Mouse (Mus musculus): ENCODE measurements around the gene Rab3a. TPM values are rescaled to one million over a fixed set of nuclear protein-coding genes. Genes with fewer than 3 reads are reported as not detected.

The Rab3a gene
- total and polyA plus RNA-seq, 2 experiments from 2014 or later, result 32.8 to 40.3 TPM

- no peaks in the 10 kb centered on the region for H3K4me1 ChIP-seq (ENCODE audit: control insufficient read depth, insufficient read depth)
- TF ChIP-seq EP300 (IDR thresholded peaks at IDR 0.05; ENCODE audit: low read depth) (no peak), CTCF (IDR thresholded peaks at IDR 0.05; ENCODE audit: low read depth) (no peak)
- no peak overlapping the region for H3K4me2 ChIP-seq (ENCODE audit: low read depth, low read length)
- no peak overlapping the region for H3K4me3 ChIP-seq (ENCODE audit: low read depth, low read length)
- peaks cover 51% of the 10 kb centered on the region for H3K27me3 ChIP-seq (ENCODE audit: control insufficient read depth, insufficient read depth, low read length)
- H3K27ac ChIP-seq (ENCODE audit: low read depth), result no peak overlapping the region
- no peak for ATAC-seq (ENCODE audit: insufficient read depth, low read depth)
- no peak for DNase-seq (ENCODE audit: low spot score)
- H3K36me3 ChIP-seq (replicated peaks; ENCODE audit: control insufficient read depth, insufficient read depth, low read length), result no peaks in the 10 kb centered on the region
- H3K9ac ChIP-seq (replicated peaks; ENCODE audit: low read depth, low read length), result no peak overlapping the region
- no peaks in the 10 kb centered on the region for H3K9me3 ChIP-seq (replicated peaks; ENCODE audit: control insufficient read depth, low read length)
- WGBS, result 41% methylated on average over 11 of the region's 11 CpGs
Observed at GRCm38 (mm10) chr8:70726721-70727120, 27.8 kb upstream of the Rab3a start.

DNA sequence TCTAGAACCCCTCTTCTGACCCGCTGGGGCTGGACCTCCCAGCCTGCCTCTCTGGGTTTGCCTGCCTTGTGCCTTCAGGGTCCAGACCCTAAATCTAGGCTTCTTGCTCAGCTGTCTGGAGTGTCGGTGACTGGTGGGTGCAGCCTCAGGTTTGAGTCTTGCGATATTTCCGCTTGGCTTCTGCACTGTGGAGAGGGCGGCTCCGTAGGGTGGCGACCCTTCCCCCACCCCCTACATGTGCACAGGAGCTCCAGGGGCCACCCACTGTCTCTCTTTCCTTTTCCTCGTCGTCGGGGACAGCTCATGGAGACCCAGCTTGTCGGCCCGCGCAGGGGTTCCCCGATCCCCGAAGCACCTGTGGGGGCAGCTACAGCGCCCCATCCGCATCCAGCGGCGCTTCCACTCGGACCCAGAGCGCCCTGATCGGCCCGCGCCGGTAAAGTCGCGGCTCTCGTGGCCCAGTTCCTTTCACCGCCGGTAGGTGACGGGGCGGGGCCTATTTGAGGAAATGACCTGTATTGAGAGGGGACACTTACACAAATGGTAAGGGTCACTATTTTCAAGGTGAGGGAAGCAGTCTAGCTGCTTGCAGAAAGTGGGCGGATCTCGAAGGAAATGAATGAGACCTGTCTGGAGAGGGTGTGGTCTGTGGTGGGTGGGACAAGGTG is 24.5 kb upstream of the Rab3a start:
- Histone ChIP-seq H3K36me3 (replicated peaks; ENCODE audit: control insufficient read depth, insufficient read depth, low read length) (no peaks in the 10 kb centered on the region), H3K4me3 (ENCODE audit: low read depth, low read length) (peak overlapping the region; percentile 27), H3K27ac (ENCODE audit: low read depth) (no peak overlapping the region), H3K9me3 (replicated peaks; ENCODE audit: control insufficient read depth, low read length) (no peaks in the 10 kb centered on the region), H3K9ac (replicated peaks; ENCODE audit: low read depth, low read length) (no peak overlapping the region), H3K4me1 (ENCODE audit: control insufficient read depth, insufficient read depth) (no peaks in the 10 kb centered on the region), H3K27me3 (ENCODE audit: control insufficient read depth, insufficient read depth, low read length) (peaks cover 63% of the 10 kb centered on the region), H3K4me2 (ENCODE audit: low read depth, low read length) (peak overlapping the region; percentile 51)
- TF ChIP-seq CTCF (IDR thresholded peaks at IDR 0.05; ENCODE audit: low read depth), result no peak
- TF ChIP-seq EP300 (IDR thresholded peaks at IDR 0.05; ENCODE audit: low read depth), result no peak
- DNase-seq (ENCODE audit: low spot score), result no peak
- no peak for ATAC-seq (ENCODE audit: insufficient read depth, low read depth)
- 3% methylated on average over 32 of the region's 34 CpGs for WGBS

DNA sequence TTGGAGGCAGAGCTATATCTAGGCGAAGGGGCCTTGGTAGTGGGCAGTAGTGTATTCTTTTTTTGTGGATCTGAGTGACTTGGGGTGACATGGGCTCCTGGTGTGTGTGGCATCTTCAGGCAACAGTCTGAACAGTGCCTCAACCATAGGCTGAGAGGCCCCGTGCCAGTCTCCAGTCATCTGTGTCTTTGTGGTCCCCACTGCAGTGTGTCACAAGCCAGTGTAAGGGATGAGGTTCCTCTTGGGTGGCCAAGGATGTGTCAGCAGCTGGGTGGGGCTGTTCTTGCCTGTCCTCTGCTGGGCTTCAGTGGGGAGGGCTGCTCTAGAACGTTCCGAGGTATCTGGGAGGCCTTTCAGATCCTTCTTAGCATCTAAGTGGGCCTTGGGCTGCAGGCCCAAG is 23.5 kb upstream of the Rab3a start:
- Histone ChIP-seq H3K9ac (replicated peaks; ENCODE audit: low read depth, low read length) (no peak overlapping the region), H3K27ac (ENCODE audit: low read depth) (no peak overlapping the region), H3K4me1 (ENCODE audit: control insufficient read depth, insufficient read depth) (no peaks in the 10 kb centered on the region), H3K36me3 (replicated peaks; ENCODE audit: control insufficient read depth, insufficient read depth, low read length) (no peaks in the 10 kb centered on the region), H3K9me3 (replicated peaks; ENCODE audit: control insufficient read depth, low read length) (no peaks in the 10 kb centered on the region), H3K4me2 (ENCODE audit: low read depth, low read length) (no peak overlapping the region), H3K4me3 (ENCODE audit: low read depth, low read length) (no peak overlapping the region), H3K27me3 (ENCODE audit: control insufficient read depth, insufficient read depth, low read length) (peaks cover 63% of the 10 kb centered on the region)
- WGBS, result 85% methylated on average over 4 of the region's 4 CpGs
- no peak for TF ChIP-seq EP300 (IDR thresholded peaks at IDR 0.05; ENCODE audit: low read depth)
- TF ChIP-seq CTCF (IDR thresholded peaks at IDR 0.05; ENCODE audit: low read depth), result no peak
- DNase-seq (ENCODE audit: low spot score) (no peak), ATAC-seq (ENCODE audit: insufficient read depth, low read depth) (no peak)

DNA sequence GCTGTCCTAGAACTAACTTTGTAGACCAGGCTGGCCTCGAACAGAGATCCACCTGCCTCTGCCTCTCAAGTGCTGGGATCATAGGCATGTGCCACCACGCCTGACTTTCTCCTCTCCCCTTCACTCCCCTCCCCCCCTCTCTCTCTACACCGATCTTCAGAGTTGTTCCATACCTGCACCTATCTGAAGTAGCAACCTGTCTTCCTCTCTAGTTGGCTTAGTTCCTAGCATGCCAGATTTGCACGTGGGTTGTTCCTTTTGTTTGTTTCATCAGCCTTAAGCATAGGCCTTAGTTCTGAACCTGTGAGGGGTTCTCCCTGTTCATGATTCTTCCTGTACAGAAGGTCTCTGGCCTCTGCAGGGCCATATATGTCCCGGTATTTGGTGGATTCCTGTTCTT is 16.8 kb upstream of the Rab3a start:
- ATAC-seq (ENCODE audit: insufficient read depth, low read depth) (no peak), DNase-seq (ENCODE audit: low spot score) (no peak)
- Histone ChIP-seq H3K4me2 (ENCODE audit: low read depth, low read length) (no peak overlapping the region), H3K9me3 (replicated peaks; ENCODE audit: control insufficient read depth, low read length) (no peaks in the 10 kb centered on the region), H3K9ac (replicated peaks; ENCODE audit: low read depth, low read length) (no peak overlapping the region), H3K27me3 (ENCODE audit: control insufficient read depth, insufficient read depth, low read length) (peaks cover 13% of the 10 kb centered on the region), H3K4me1 (ENCODE audit: control insufficient read depth, insufficient read depth) (no peaks in the 10 kb centered on the region; the same call in 1 of the 2 replicates), H3K27ac (ENCODE audit: low read depth) (no peak overlapping the region), H3K36me3 (replicated peaks; ENCODE audit: control insufficient read depth, insufficient read depth, low read length) (no peaks in the 10 kb centered on the region), H3K4me3 (ENCODE audit: low read depth, low read length) (no peak overlapping the region)
- TF ChIP-seq CTCF (IDR thresholded peaks at IDR 0.05; ENCODE audit: low read depth) (no peak), EP300 (IDR thresholded peaks at IDR 0.05; ENCODE audit: low read depth) (no peak)
- WGBS, result 57% methylated on average over 5 of the region's 5 CpGs

GRCm38 (mm10) chr8:70738211-70738610 is 16.3 kb upstream of the Rab3a start:
- WGBS, result 40% methylated on average over 3 of the region's 3 CpGs
- DNase-seq (ENCODE audit: low spot score) (no peak), ATAC-seq (ENCODE audit: insufficient read depth, low read depth) (no peak)
- Histone ChIP-seq H3K36me3 (replicated peaks; ENCODE audit: control insufficient read depth, insufficient read depth, low read length) (no peaks in the 10 kb centered on the region), H3K4me3 (ENCODE audit: low read depth, low read length) (no peak overlapping the region), H3K4me2 (ENCODE audit: low read depth, low read length) (no peak overlapping the region), H3K4me1 (ENCODE audit: control insufficient read depth, insufficient read depth) (peaks cover 4% of the 10 kb centered on the region; the same call in 1 of the 2 replicates), H3K9me3 (replicated peaks; ENCODE audit: control insufficient read depth, low read length) (no peaks in the 10 kb centered on the region), H3K9ac (replicated peaks; ENCODE audit: low read depth, low read length) (no peak overlapping the region), H3K27ac (ENCODE audit: low read depth) (no peak overlapping the region), H3K27me3 (ENCODE audit: control insufficient read depth, insufficient read depth, low read length) (peaks cover 14% of the 10 kb centered on the region)
- TF ChIP-seq EP300 (IDR thresholded peaks at IDR 0.05; ENCODE audit: low read depth), result no peak
- no peak for TF ChIP-seq CTCF (IDR thresholded peaks at IDR 0.05; ENCODE audit: low read depth)

DNA sequence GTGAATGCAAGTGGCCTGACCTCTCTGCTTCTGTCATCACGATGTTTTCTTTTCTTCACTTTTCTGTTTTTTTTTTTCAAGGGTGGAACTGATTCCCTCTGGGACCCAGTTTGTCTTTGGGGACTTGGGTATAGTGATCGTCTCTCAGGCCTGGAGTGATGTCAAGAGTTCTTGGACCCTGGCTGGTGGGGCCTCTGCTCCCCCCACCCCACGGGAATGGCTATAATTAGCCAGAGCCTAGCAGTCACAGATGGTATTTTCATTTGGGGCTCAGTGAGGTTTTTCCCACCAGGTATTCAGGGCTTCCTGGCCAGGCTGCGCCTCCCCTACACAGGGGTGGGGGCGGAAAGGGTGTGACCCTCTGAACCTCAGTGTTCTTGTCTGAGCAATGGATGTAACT is 12.8 kb upstream of the Rab3a start:
- Histone ChIP-seq H3K27me3 (ENCODE audit: control insufficient read depth, insufficient read depth, low read length) (peaks cover 48% of the 10 kb centered on the region), H3K9ac (replicated peaks; ENCODE audit: low read depth, low read length) (no peak overlapping the region), H3K4me1 (ENCODE audit: control insufficient read depth, insufficient read depth) (peaks cover 15% of the 10 kb centered on the region), H3K27ac (ENCODE audit: low read depth) (no peak overlapping the region), H3K36me3 (replicated peaks; ENCODE audit: control insufficient read depth, insufficient read depth, low read length) (no peaks in the 10 kb centered on the region), H3K4me2 (ENCODE audit: low read depth, low read length) (no peak overlapping the region), H3K4me3 (ENCODE audit: low read depth, low read length) (no peak overlapping the region), H3K9me3 (replicated peaks; ENCODE audit: control insufficient read depth, low read length) (no peaks in the 10 kb centered on the region)
- TF ChIP-seq CTCF (IDR thresholded peaks at IDR 0.05; ENCODE audit: low read depth) (no peak), EP300 (IDR thresholded peaks at IDR 0.05; ENCODE audit: low read depth) (no peak)
- no peak for ATAC-seq (ENCODE audit: insufficient read depth, low read depth)
- WGBS, result 39% methylated on average over 5 of the region's 5 CpGs
- no peak for DNase-seq (ENCODE audit: low spot score)
